Mouse (Mus musculus) spleen, postnatal 4 days (tissue): ENCODE results near the gene Por.
A peak's percentile ranks its signal among the peaks of the same experiment; 100 is the strongest.

Experiments
- DNase-seq, 2 experiments: peaks; one replicate each; pipeline ENCODE4 v3.0.0; 2022; ENCODE audit warnings: low spot score in 2 of 2

The Por gene

DNA sequence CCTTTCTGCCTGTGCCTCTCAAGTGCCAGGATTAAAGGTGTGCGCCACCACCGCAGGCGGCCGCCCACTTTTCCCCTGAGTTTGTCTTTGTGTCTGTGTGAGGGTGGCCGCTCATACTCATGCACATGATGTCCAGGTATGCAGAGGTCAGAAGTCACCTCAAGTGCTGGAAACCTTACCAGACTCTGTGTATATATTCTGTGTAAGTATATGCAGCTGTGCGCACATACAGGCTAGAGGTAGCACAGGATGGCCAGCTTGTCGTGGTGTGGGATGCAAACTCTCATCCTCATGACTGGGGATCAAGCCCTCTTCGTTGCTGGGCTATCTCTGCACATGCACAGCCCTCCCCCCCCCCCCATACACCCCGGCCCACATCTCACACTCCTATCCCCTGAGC lies 58.0 kb downstream of the Por start:
- no peak for DNase-seq

DNA sequence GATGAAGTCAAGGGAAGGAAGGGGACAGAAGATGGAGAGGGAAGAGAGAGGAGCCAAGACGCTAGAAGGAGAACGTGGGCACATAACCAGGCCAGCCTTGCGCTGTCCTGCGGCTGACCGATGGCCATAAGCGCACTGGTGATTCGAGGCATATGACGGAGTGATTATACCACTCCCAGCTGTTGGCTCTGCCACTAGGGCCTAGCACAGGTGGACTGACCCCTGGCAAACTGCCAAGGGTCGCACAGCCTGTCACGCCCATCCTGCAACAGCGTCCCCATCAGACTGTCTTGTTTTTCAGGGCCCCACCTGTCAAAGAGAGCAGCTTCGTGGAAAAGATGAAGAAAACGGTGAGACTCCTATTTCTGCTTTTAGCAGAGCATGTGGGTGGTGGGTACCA lies 58.5 kb downstream of the Por start:
- DNase-seq, result no peak

GRCm38 (mm10) chr5:135729351-135729750 lies 59.5 kb downstream of the Por start:
- no peak for DNase-seq

DNA sequence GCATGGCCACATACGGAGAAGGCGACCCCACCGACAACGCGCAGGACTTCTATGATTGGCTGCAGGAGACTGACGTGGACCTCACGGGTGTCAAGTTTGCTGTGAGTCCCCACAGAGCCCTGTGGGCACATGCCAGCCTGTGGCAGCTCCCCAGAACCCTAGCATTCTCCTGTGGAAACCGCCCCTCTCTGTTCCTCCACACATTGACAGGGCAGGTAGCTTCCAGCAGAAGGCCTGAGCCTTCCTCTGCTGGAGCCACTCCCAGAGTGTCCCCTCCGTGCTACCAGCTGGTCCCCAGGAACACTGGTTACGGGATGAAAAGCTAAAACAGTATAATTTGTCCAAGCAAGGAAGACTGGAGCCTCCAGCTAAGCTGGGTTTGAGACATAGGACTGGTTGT lies 60.4 kb downstream of the Por start:
- no peak for DNase-seq

DNA sequence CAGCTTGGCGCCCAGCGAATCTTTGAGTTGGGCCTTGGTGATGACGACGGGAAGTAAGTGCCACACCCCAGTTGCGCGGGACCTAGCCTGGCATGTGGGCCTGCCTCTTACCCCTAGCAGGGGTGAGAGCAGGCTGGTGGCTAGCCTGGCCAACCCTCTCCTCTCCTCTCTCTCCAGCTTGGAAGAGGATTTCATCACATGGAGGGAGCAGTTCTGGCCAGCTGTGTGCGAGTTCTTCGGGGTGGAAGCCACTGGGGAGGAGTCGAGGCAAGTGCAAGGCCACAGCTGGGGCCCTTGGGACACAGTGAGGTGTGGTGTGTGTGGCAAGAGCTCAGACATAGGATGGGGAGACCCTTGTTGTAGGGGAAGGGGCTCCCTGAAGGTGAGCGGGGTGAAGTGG lies 61.1 kb downstream of the Por start:
- no peak for DNase-seq

- DNase-seq, result no peak
Measured at GRCm38 (mm10) chr5:135731322-135731721, 61.5 kb downstream of the Por start.

DNA sequence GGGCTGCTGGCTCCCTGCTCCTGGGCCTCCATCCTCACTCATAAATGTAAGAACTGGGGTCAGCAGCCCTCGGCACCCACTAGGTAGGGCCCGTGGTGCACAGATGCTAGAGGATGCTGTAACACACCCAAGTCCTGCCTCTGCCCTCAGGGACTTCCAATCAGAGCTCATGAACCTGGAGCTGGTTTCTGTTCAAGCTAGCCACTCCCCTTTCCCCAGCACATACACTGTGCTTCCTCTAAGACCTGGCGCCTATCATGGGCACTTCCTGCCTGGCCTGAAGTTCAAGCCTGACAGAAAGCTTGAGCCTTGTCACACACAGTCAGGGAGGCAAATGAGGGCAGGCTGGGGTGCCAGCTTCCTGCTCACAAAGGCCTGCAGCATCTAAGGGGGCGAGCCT lies 63.2 kb downstream of the Por start:
- DNase-seq, result no peak

DNA sequence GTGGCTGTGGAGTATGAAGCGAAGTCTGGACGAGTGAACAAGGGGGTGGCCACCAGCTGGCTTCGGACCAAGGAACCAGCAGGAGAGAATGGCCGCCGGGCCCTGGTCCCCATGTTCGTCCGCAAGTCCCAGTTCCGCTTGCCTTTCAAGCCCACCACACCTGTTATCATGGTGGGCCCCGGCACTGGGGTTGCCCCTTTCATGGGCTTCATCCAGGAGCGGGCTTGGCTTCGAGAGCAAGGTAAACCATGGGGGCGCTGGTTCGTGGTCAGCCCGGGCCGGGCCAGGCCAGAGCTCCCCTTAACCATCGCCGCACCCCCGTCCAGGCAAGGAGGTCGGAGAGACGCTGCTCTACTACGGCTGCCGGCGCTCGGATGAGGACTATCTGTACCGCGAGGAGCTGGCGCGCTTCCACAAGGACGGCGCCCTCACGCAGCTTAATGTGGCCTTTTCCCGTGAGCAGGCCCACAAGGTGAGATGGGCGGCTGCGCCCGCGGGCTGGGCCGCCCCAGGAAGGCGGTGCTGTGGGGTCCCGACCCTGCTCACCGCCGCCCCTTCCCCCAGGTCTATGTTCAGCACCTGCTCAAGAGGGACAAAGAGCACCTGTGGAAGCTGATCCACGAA lies 64.3 kb downstream of the Por start:
- no peak for DNase-seq

GRCm38 (mm10) chr5:135735741-135736140 lies 65.9 kb downstream of the Por start:
- no peak for DNase-seq

DNA sequence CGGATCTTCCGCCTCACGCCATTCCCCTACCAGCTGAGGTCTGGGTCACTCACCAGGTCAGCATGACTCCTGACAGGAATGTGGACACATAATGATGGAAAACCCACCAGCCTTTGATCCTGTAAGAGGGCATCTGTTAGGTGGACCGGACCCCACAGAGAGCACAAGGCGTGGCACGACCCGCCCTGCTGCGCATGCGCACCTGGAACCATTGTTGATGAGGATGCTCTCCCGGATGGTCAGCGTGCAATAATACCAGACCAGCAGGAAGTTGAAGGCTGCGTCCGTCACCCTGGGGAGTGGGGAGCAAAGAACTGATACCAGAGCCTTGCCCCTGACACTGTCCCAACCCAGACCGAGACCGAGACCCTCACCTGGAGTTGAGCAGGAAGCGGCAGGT lies 66.7 kb downstream of the Por start:
- no peak for DNase-seq

DNA sequence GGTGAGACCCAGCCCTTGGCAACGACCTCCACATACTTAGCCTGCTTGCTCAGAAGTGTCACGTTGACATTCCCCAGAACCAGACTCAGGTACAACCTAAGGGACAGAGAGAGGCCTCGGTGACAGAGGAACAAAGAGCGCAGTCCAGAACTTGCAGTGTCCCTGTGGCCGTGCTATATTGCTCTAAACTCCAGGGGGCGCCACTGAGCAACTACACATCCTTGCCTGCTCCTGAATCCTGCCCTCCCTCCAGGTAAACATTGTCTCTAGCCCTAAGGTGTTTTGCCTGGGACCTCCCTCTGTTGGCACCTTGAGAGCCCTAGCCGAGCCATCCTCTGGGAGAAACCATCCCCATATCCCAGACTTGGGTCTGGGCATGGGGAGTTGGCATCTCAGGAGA lies 67.3 kb downstream of the Por start:
- no peak for DNase-seq

GRCm38 (mm10) chr5:135738266-135738665 lies 68.4 kb downstream of the Por start:
- DNase-seq, result no peak

- no peak for DNase-seq
Measured at GRCm38 (mm10) chr5:135742156-135742555, 72.3 kb downstream of the Por start.

GRCm38 (mm10) chr5:135742941-135743740 lies 73.3 kb downstream of the Por start:
- no peak for DNase-seq

GRCm38 (mm10) chr5:135743741-135744609 lies 74.1 kb downstream of the Por start, which contains the start of gene Tmem120a:
Gene Tmem120a (minus strand): TSS chr5:135744448.
- peak; percentile 93 to 95 for DNase-seq

DNA sequence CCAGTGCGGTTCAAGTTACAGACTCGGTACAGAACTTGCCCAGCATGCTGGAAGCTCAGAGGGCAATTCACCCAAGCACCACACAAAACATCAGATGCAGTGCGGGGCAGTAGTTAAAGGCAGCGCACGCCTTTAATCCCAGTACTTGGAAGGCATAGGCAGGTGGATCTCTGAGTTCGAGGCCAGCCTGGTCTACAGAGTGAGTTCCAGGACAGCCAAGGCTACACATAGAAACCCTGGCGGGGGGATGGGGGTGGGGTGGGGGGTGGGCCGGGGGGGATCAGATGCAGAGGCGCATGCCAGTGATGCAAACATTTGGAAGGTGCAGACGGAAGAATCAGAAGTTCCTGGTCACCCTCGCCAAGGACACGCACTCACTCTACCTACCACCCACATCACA lies 74.9 kb downstream of the Por start:
- DNase-seq, result no peak

- no peak for DNase-seq
Measured at GRCm38 (mm10) chr5:135751041-135751440, 81.2 kb downstream of the Por start.

- no peak for DNase-seq
Measured at GRCm38 (mm10) chr5:135751595-135751994, 81.8 kb downstream of the Por start.

DNA sequence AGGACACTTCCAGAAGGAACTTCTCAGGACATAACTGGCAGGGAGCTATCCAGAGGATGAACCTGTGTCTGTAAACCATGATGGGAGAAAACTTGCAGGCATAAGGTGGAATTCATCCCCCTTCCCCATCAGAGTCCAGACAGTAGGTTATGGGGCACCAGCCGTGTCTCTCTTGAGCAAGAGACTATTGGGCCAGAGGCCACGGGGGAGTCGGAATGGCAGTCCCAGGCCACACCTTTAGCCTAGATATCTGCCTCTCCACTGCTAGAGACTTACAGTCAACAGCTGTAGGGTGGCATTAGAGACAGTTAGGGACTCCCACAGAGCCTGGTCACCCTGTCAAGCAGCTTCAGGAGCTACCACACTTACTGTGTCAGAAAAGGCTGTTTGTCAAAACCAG lies 92.0 kb downstream of the Por start:
- no peak for DNase-seq

GRCm38 (mm10) chr5:135763526-135763925 lies 93.7 kb downstream of the Por start:
- DNase-seq, result peak; percentile 52 to 81

DNA sequence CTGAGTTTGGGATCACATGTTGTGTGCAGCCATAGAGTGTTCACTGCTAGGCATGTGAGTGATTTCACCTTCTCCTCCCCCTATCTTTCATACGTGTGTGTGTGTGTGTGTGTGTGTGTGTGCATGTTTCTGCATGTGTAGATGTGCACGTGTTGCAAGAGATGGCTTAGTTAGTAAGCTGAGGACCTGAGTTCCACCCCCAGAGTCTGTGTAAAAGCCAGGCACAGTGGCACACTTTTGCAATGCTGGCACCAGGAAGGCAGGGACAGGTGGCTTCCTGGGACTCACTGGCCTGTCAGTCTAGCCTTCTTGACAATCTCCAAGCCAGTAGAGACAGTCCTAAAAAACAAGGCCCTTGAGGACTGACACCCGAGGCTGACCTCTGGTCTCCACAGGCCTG lies 95.1 kb downstream of the Por start:
- DNase-seq, result no peak

GRCm38 (mm10) chr5:135772519-135772918 lies 102.7 kb downstream of the Por start:
- DNase-seq, result no peak

- DNase-seq, result no peak
Measured at GRCm38 (mm10) chr5:135776546-135776945, 106.7 kb downstream of the Por start.
